Mouse (Mus musculus) CD8-positive naive resting alpha-beta T cell, adult 2 months (primary cell): ENCODE measurements around the gene Gpr135.
A peak's percentile ranks its signal among the peaks of the same experiment; 100 is the strongest.

Experiments used
- DNase-seq, 2 experiments: peaks; one replicate each; pipeline ENCODE4 v3.0.0; 2022; ENCODE audit warnings: low read depth in 2 of 2, low spot score in 2 of 2

Gpr135 gene

GRCm38 (mm10) chr12:72070327-72071269 lies at the start of gene Gpr135:
Gpr135 (minus strand) TSS chr12:72071125.
- peak; percentile 53 to 67 for DNase-seq

- DNase-seq = no peak
Observed at GRCm38 (mm10) chr12:72115686-72116345, 44.9 kb upstream of the Gpr135 start.

DNA sequence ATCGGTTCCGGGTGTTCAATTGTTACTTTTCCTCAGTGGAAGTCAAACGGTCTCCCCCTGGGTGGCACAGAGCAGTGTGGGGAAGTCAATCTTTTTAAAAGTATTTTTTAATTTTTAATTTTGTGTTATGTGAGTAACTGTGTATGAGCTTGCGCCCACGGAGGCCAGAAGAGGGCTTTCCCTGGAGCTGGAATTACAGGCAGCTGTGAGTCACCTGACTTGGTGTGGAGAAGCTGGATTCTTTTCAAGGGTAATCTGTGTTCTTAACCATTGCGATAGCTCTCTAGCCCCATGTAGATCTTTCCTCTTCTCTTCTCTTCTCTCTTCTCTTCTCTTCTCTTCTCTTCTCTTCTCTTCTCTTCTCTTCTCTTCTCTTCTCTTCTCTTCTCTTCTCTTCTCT lies 44.2 kb upstream of the Gpr135 start:
- DNase-seq = no peak

DNA sequence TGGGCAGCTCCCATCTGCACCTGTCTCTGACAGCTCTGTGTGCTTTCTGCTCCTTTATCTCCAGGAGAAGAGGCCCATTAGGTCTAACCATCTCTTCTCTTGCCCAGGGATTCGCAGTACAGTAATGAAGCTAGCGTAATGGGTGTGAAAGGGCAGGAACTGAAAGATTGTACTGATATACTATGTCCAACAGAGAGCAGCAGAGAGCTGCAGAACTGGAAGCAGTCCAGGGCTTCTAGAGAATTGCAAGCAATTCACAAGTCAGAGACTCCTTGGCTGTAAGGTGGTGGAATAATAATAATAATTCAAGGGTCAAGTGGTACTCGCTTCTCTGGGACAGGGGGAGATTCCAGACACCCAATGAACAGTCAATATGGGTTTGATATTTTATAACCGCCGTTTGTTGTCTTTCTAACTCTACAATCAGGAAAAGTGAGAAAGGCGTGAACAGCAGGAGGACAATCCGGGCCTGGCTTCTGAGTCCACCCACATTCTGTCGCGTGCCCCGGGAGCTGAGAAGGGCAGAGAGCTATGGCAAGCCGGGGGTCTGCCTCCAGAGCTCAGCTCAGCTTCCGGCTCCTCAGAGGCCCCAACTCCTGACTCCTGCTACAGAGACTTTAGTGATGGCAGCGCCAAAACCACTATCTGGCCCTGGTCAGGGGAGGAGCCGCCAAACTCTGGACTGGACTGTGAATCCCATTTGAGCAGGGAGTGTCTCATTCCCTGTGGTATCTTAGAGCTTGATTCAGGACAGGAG lies 33.8 kb upstream of the Gpr135 start:
- DNase-seq = peak; percentile 6 to 37

- DNase-seq = no peak
Observed at GRCm38 (mm10) chr12:72104027-72104426, 33.1 kb upstream of the Gpr135 start.

- no peak for DNase-seq
Observed at GRCm38 (mm10) chr12:72102776-72103175, 31.9 kb upstream of the Gpr135 start.

GRCm38 (mm10) chr12:72096966-72097365 lies 26.0 kb upstream of the Gpr135 start:
- no peak for DNase-seq

DNA sequence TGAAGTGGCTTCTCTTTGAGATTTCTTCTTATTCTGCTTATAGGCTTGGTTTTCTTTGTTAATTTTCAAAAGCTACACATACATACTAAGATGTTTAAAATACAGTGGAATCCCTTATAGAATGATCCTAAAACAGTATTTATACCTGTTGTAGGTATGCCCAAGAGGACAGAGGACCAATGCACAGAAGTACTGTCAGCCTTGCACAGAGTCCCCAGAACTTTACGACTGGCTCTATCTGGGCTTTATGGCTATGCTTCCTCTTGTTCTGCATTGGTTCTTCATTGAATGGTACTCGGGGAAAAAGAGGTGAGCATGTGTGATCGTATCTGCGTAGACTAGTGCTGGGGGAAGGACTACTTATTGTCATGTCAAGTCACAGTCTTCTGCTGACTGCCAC lies 18.9 kb upstream of the Gpr135 start:
- DNase-seq = no peak

DNA sequence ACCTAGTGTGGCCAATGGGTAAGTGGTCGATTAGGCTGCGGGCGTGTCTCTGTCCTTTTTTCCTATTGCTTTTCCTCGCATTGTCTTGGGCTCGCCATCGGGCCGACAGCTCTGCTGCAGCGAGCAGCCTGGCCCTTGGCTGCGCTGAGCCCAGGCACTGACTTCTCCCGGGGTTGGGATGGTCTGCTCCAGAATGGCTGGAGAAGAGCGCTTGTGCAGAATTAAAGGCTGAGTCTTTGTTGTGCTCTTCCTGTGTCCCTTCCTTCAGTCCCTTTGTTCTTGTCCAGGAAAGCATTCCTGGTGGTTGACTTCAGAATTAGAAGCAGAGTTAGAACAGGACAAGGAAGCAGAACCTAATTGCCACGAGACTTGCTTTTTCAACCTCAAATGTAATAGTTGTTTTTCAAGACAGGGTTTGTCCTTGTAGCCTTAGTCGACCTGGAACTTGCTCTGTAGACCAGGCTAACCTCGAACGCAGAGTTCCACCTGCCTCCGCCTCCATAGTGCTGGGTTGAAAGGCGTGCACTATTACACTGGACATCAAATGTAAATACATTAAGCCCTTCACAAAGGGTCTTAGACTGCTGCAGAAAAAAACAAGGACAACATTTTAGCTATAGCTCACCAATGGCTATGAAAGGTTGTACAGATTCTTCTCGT lies 15.4 kb upstream of the Gpr135 start:
- DNase-seq = peak in 1 of 2 experiments; percentile 13

DNA sequence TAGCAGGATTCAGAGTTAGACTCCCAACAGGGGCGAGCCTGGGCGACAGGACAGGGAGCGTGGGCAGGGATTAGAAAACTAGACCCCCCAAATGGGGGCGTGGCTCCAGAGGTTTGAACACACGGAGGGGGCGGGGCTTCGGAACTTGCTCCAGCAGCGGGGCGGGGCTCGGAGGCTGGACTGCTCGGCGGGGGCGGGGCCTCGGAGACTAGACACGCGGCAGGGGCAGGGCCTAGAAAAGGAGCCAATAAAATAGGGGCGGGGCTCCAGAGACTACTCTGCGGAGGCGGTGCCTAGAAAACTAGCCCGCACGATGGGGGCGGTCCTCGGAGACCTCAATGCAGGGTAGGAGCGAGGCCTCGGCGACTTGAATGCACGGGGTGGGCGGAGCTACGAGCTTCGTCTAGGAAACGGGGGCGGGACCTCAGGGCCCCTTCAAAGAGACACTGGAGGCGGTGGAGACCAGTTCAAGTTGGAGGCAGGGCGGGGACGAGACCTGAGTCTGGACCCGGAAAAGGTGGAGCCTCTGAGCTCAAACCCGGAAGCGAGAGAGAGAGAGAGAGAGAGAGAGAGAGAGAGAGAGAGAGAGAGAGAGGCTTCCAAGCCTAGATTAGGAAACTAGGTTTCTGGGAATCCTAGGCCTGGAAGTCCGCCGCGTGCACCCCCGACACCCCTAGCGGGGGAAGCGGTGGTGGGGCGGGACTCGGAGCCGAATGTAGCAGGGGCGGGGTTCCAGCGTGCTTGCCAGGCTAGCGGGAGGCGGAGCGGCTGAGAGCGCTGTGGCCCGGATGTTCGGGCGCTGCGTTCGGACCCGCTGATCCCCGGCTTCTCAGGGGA lies 14.6 kb upstream of the Gpr135 start, which contains the start of the genes L3hypdh and Jkamp:
Gene L3hypdh, minus strand, starts transcription at position 111 of the 837 bp plus-strand sequence.
Gene Jkamp, plus strand, starts transcription at position 261 of the 837 bp plus-strand sequence.
- peak; percentile 98 to 99 for DNase-seq

GRCm38 (mm10) chr12:72085024-72085328 lies 14.1 kb upstream of the Gpr135 start:
- DNase-seq = no peak

DNA sequence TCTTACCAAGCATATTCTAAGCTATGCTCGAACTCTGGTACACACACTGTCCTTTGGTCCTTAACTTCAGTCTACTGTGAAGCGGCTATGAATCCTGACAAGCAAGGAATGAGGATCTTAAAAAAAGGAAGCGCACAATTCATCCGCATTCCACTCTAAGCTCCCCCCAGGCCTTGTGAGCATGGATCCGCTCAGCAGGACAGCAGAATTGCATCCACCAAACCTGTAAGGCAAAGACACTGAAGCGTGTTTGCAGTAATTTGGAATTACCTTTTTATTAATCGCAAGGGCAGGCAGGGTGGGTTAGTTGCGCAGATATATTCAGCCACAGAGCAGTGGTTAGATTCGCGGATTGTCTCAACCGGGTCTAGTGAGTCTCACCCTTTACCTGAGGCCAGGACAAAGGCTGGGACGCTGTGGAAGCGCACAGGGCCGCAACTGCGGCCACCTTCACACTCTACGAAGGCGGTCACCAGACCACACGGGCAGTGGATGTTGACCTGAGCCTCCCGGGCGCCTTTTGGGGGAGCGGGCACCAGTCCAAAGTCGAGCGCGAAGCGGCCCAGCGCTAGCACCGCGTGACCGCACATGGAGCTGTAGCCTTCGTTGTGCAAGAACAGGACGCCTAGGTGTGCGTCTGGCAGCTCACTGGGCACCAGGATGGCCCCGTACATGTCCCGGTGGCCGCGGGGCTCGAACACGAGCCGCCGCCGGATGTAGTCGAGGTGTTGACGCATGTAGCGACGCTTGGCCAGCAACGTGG lies 13.5 kb upstream of the Gpr135 start:
- no peak for DNase-seq

GRCm38 (mm10) chr12:72083265-72083664 lies 12.3 kb upstream of the Gpr135 start:
- DNase-seq = no peak

- no peak for DNase-seq
Observed at GRCm38 (mm10) chr12:72082370-72082769, 11.4 kb upstream of the Gpr135 start.

DNA sequence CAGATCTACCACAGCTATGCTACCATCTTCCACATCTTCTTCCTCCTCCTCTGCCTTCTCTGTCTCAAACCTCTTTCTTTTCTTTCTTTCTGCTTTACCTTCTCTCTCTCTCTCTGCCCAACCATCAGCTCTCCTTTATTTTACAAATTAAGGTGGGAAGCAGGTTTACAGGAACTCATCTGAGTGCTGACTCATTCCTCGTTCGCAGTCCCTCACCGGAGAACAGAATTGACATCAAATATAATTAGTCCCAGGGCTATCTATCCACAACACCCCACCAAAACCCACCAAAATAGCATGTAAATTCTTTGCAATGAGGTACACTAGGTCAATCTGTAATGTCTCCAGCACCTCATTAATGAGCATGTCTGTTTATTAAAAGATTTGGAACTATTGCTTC lies 11.0 kb upstream of the Gpr135 start:
- no peak for DNase-seq

DNA sequence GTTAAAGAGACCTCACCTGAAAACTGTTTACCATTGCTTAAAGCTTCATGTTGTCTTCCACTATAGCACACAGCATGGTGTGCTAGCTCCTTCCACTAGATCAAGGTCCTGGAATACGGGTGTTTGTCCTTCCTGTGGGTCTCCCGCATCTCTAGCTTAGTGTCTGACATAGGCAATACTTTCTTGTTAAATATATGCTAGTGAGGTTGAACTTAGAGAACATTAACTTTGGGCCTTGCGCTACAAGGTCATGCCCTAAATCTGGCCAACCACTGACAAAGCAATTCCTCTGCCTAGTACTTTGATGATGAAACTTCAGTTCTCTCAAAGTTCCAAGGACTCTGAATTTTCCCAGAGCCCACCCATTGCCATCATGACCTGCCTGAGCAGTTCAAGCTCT lies 7.3 kb upstream of the Gpr135 start:
- DNase-seq = no peak

DNA sequence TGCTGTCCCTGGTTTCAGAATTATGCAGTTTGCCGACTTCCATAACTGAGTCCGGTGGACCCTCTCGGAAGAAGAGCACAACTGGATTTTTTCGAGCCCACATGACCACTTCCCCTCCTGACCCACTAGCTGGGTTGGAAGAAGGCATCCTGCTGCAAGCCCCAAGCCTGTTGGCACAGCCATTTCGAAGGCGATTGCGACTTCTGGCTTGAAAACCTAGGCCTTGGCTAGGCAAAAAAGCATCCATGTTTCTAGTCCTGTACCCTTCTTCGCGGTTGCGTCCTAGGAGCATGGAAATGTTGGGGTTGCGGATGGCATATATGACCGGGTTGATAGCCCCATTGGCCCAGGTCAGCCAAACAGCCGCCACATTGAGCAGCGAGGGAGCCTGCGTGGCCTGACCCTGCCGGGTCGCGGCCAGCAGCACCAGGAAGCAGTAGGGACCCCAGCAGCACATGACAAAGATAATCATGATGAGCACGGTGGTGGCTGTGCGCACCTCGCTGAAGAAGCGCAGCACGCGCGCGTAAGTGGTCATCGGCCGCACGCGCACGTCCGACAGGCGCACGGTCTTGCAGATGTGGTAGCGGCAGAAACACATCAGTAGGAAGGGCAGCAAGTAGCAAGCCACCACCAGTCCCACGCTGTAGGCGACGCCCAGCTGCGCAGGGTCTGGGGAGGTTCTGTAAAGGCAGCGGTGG lies 1.1 kb downstream of the Gpr135 start:
- no peak for DNase-seq

DNA sequence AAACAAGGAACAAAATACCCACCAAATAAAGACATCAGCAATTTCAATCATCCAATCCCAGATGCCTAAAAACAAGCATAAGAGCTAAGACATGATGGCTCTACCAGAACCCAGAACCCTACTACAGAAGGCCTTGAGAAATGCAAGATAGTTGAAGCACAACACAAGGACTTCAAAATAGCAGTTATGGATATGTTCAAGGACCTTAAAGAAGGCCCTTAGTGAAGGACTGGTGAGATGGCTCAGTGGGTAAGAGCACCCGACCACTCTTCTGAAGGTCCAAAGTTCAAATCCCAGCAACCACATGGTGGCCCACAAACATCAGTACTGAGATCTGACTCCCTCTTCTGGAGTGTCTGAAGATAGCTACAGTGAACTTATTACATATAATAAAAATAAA lies 13.1 kb downstream of the Gpr135 start:
- DNase-seq = no peak

GRCm38 (mm10) chr12:72053851-72054250 lies 17.1 kb downstream of the Gpr135 start:
- no peak for DNase-seq
